Mouse (Mus musculus): Measurements from ENCODE around the gene Apoe. TPM values are rescaled to one million over a fixed set of nuclear protein-coding genes. Genes with fewer than 3 reads are reported as not detected.

Gene Apoe
- polyA plus RNA-seq, 1 experiment from 2014 or later, result 83.6 TPM

DNA sequence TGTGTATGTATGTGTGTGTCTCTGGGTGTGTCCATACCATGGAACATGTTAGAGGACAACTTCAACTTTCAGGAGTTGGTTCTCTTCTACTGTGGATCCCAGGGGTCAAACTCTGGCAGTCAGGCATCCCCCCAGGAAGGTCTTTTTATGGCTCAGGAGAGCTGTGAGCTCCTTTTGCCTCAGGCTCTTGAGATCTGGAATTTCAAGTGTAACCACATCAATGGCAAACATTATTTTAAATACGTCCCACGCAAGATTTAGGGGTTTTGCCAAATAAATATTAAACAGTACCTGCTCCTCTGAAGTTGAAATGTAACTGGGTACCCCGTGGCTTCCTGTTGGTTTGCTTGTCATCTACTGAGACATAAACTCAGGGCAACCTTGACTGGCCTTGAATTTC is 16.0 kb downstream of the Apoe start:
- Histone ChIP-seq H3K27me3 (ENCODE audit: low read depth, poor library complexity, severe bottlenecking) (no peaks in the 10 kb centered on the region), H3K4me1 (peaks cover 5% of the 10 kb centered on the region; the same call in 1 of the 2 replicates), H3K27ac (no peak overlapping the region), H3K9me3 (replicated peaks) (no peaks in the 10 kb centered on the region), H3K36me3 (no peaks in the 10 kb centered on the region), H3K4me3 (no peak overlapping the region)
- 77% methylated on average over 3 of the region's 3 CpGs for WGBS
- no peak for DNase-seq (ENCODE audit: low spot score)

DNA sequence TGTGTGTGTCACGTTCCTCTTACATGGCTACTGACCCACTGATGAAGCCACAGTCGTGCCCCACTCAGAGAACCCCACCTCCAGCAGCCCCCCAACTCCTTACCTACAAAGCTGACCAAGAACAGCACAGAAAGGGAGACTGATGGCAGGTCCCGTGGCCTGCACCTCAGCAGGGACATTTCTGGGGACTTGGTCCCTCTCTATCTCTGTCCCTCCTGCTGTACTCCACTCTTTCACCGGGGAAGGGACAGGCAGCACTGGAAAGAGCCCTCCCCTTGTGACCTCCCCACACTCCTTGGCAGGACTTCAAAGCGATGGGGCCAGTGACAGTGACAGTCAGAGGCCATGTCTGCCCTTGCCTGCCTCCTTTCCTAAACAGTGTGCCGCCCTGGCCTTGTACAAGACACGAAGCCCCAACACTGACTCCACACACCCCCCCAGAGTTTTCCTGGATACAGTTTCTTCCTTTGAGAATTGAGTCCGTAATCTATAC is 17.7 kb downstream of the Apoe start, which contains the start of the genes Gm44805 and Apoc4:
Gene Gm44805 (minus strand): TSS at position 222 of the 493 bp plus-strand sequence.
Gene Apoc4 (minus strand): TSS at position 278 of the 493 bp plus-strand sequence.
- Histone ChIP-seq H3K9me3 (replicated peaks) (no peaks in the 10 kb centered on the region), H3K4me3 (no peak within 1 kb of the TSS), H3K4me1 (no peaks in the 10 kb centered on the region), H3K27me3 (ENCODE audit: low read depth, poor library complexity, severe bottlenecking) (no peaks in the 10 kb centered on the region), H3K27ac (no peak within 1 kb of the TSS), H3K36me3 (no peaks in the 10 kb centered on the region)
- DNase-seq (ENCODE audit: low spot score), result no peak
- WGBS, result 54% methylated on average over 8 of the region's 8 CpGs

DNA sequence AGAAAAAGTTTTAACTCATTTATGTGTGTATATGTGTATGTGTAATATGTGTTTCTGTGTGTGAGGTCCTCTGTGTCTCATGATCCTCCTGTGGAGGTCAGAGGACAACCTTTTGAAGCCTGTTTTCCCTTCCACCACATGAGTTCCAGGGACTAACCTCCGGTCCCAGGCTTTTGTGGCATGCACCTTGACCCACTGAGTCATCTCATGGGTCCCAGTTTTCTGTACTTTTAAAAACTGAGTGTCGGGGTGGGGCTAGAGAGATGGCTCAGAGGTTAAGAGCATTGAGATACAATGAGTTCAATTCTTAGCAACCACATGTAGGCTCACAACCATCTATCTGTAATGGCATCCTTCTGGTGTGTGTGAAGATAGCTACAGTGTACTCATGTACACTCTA is 18.3 kb downstream of the Apoe start:
- H3K27me3 ChIP-seq (ENCODE audit: low read depth, poor library complexity, severe bottlenecking), result no peaks in the 10 kb centered on the region
- no peaks in the 10 kb centered on the region for H3K4me1 ChIP-seq
- WGBS, result 92% methylated on average over 2 of the region's 2 CpGs
- no peak overlapping the region for H3K4me3 ChIP-seq
- no peaks in the 10 kb centered on the region for H3K9me3 ChIP-seq (replicated peaks)
- DNase-seq (ENCODE audit: low spot score), result no peak
- no peak overlapping the region for H3K27ac ChIP-seq
- no peaks in the 10 kb centered on the region for H3K36me3 ChIP-seq

DNA sequence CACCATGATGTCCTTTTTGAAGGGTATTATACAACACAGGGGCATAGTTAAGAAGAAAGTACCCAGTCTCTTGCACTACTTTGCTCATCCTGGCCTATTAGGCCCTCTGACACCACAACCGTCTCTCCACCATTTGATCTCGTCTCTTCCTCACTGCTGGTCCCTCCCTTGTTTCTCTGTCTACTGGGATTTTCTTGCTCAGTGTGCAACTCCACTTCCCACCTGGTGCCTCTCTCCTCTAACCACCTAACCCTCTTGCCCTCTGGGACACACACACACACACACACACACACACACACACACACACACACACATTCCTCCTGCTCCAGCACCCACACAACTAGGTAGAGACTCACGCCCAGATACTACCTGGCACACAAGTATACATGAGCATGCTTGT is 20.1 kb downstream of the Apoe start:
- WGBS, result 89% methylated on average over 3 of the region's 3 CpGs
- DNase-seq (ENCODE audit: low spot score), result no peak
- H3K36me3 ChIP-seq, result no peaks in the 10 kb centered on the region
- no peak overlapping the region for H3K4me3 ChIP-seq
- no peak overlapping the region for H3K27ac ChIP-seq
- no peaks in the 10 kb centered on the region for H3K9me3 ChIP-seq (replicated peaks)
- no peaks in the 10 kb centered on the region for H3K27me3 ChIP-seq (ENCODE audit: low read depth, poor library complexity, severe bottlenecking)
- no peaks in the 10 kb centered on the region for H3K4me1 ChIP-seq

DNA sequence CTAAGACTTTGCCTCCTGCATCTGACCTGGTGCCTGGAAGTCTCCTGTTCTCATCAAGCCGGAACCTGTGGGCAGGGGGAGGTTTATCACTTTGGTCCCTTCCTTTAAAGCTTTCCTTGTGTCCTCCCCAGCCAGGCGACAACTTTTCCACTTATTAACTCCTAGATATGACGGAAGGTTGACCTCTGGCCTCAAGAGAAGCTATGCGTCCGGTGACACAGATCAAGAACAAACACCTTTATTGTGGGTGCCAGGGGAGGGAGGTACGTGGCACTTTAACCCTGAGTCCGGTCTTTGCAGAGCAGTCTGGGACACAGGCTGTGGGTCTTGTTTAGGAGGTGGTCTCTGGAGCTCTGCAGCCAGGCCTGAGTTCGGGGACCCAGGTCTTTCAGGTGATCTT is 21.1 kb downstream of the Apoe start, which contains the start of gene Apoc2:
Gene Apoc2 (minus strand): TSS at position 70 of the 400 bp plus-strand sequence.
- WGBS, result 81% methylated on average over 8 of the region's 8 CpGs
- H3K4me1 ChIP-seq, result no peaks in the 10 kb centered on the region
- H3K27me3 ChIP-seq (ENCODE audit: low read depth, poor library complexity, severe bottlenecking), result no peaks in the 10 kb centered on the region
- H3K36me3 ChIP-seq, result no peaks in the 10 kb centered on the region
- H3K27ac ChIP-seq, result no peak within 1 kb of the TSS
- H3K4me3 ChIP-seq, result no peak within 1 kb of the TSS
- DNase-seq (ENCODE audit: low spot score), result no peak
- no peaks in the 10 kb centered on the region for H3K9me3 ChIP-seq (replicated peaks)

DNA sequence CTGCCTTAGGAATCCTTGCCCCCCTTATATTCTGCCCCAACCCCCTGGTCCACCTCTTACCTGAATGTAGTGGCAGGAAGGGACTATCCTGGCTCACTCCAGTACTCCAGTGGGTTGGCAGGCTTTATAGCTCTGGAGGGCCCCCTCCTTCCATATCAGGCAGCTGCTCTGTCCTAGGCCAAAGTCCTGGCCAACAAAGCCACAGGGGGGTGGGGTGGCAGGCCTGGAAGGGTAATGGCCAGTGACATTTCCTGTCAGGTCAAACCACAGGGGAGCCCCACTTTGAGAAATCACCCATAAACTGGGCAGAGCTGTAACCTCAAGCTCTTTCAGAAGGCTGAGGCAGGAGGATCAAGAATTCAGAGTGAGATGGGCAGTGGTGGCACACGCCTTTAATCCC is 22.3 kb downstream of the Apoe start:
- Histone ChIP-seq H3K4me3 (no peak overlapping the region), H3K4me1 (no peaks in the 10 kb centered on the region), H3K27ac (no peak overlapping the region), H3K36me3 (no peaks in the 10 kb centered on the region), H3K27me3 (ENCODE audit: low read depth, poor library complexity, severe bottlenecking) (no peaks in the 10 kb centered on the region), H3K9me3 (replicated peaks) (no peaks in the 10 kb centered on the region)
- DNase-seq (ENCODE audit: low spot score), result no peak
- 76% methylated on average over 1 of the region's 1 CpGs for WGBS

DNA sequence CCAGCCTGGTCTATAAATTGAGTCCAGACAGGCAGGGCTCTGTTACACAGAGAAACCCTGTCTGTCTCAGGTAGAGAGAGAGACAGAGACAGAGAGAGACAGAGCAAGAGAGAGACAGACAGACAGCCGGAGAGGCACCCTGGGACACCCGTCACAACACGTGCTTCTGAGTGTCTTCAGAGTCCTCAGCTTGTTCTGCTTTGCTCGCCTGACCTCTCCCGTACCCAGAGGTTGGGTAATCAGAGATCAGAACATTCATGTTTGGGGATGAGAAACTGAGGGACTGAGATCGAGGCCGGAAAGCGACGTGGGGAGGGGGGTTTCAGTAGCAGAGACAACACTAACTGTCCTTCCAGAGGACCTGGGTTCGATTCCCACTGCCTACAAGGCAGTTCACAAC is 23.2 kb downstream of the Apoe start:
- Histone ChIP-seq H3K4me1 (no peaks in the 10 kb centered on the region), H3K27me3 (ENCODE audit: low read depth, poor library complexity, severe bottlenecking) (no peaks in the 10 kb centered on the region), H3K36me3 (no peaks in the 10 kb centered on the region), H3K4me3 (no peak overlapping the region), H3K27ac (no peak overlapping the region), H3K9me3 (replicated peaks) (no peaks in the 10 kb centered on the region)
- no peak for DNase-seq (ENCODE audit: low spot score)
- 89% methylated on average over 10 of the region's 10 CpGs for WGBS

DNA sequence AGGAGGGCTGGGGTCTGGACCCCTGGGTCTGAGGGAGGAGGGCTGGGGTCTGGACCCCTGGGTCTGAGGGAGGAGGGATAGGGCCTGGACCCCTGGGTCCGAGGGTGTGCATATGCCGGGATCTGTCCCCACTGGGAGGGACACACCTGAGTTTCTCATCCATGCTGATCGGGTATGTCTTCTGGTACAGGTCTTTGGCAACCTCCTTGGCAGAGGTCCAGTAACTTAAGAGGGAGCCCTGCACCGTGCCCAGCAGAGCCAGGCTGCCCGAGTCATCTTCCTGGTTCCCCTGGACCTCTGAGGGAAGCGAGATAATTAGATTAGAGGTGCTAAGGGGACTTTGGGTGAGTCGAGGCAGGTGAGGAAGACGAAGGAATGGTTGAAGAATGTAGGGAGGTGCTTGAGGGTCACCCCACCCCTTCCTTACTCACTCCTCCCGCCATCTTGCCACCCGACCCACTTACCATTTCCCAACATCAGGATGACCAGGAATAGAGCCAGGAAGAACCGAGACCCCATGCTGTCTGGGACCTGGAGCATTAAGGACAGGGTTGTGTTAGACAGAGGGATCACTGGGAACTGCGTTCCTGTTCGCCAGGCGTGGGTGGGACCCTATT is 25.8 kb downstream of the Apoe start:
- 71% methylated on average over 14 of the region's 14 CpGs for WGBS
- no peak overlapping the region for H3K4me3 ChIP-seq
- peaks cover 9% of the 10 kb centered on the region for H3K4me1 ChIP-seq
- no peak overlapping the region for H3K27ac ChIP-seq
- no peak for DNase-seq (ENCODE audit: low spot score)
- H3K36me3 ChIP-seq, result no peaks in the 10 kb centered on the region
- H3K27me3 ChIP-seq (ENCODE audit: low read depth, poor library complexity, severe bottlenecking), result no peaks in the 10 kb centered on the region
- no peaks in the 10 kb centered on the region for H3K9me3 ChIP-seq (replicated peaks)

DNA sequence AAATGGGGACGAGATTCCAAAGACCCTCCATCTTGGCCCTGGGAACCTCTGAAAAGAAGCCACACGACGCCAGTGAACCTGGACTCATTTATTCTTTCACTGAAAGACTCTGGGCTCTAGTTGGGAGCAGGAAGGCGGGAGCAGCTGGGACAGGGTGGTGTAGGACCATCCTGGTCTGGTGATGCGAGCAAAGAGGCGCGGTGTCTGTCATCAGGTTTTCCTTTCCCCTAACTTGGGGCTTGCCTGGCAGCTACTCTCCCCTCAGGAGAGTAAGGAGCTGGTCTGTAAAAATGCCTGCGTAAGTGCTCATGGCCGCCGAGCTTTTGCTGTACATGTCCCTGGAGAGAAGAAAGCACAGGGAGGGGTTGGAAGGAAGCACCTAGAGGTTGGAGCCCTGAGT is 27.5 kb downstream of the Apoe start:
- Histone ChIP-seq H3K36me3 (no peaks in the 10 kb centered on the region), H3K27ac (no peak overlapping the region), H3K9me3 (replicated peaks) (no peaks in the 10 kb centered on the region), H3K4me3 (no peak overlapping the region), H3K4me1 (peaks cover 9% of the 10 kb centered on the region), H3K27me3 (ENCODE audit: low read depth, poor library complexity, severe bottlenecking) (no peaks in the 10 kb centered on the region)
- no peak for DNase-seq (ENCODE audit: low spot score)
- 72% methylated on average over 10 of the region's 10 CpGs for WGBS

DNA sequence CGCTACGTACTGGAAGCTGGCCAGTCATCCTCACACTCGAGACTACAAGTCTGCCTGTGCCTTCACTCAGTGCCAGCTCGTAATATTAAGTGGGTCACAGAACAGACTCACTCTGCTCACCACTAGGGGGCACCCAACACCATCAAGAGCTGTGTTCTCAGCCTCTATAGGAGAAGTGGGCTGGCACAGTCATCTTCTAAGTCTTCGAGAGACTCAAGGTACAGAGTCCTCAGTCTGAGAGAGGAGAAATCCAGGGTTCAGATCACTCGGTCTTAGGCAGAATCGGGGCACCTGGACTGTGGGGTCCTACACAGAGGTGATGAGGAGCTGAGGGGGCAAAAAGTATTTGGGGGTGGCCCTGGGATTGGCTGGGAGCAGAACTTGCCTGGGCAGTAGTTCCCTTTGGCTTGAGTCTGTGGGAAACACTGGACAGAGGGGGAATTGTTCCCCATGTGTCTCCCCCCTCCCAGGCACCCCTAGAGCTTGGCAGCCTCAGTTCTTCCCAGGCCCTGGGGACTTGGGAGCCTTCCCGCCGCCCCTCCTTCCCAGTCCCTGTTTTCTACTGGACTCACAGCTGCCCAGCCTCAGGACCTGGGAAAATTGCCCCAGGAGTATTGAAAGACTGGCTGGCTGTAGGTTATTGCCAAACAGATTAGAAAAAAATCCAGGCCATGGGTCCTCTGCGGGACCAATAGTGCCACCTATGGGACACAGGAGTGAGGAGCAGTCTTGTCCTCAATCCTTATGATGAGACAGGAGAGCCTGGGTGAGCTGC is 29.9 kb downstream of the Apoe start:
- Histone ChIP-seq H3K4me3 (peak overlapping the region; percentile 27; the same call in 1 of the 2 replicates), H3K27me3 (ENCODE audit: low read depth, poor library complexity, severe bottlenecking) (no peaks in the 10 kb centered on the region), H3K36me3 (no peaks in the 10 kb centered on the region), H3K27ac (peak overlapping the region; percentile 65), H3K9me3 (replicated peaks) (no peaks in the 10 kb centered on the region), H3K4me1 (peaks cover 16% of the 10 kb centered on the region)
- DNase-seq (ENCODE audit: low spot score), result peak; percentile 92
- WGBS, result 9% methylated on average over 10 of the region's 10 CpGs

DNA sequence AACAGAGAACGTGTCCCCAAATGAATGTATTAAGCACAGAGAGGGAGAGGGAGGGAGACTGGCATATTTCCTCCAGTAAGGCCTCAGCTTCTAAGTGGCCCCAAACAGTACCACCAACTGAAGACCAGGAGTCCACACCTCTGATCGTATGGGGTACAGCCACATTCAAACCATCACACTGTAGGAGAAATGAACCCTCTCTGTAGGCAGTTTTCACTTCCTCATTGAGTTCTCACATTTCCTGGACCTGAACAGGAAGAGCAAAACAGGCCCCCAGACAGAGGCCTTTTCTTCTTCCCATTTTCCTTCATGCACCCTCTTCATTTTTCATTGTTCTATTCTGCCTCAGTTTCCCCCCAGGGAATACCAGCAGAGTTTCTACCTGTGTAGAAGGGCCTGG is 31.6 kb downstream of the Apoe start:
- WGBS, result 88% methylated on average over 2 of the region's 2 CpGs
- peaks cover 6% of the 10 kb centered on the region for H3K36me3 ChIP-seq
- no peaks in the 10 kb centered on the region for H3K27me3 ChIP-seq (ENCODE audit: low read depth, poor library complexity, severe bottlenecking)
- H3K27ac ChIP-seq, result no peak overlapping the region
- no peaks in the 10 kb centered on the region for H3K9me3 ChIP-seq (replicated peaks)
- peaks cover 25% of the 10 kb centered on the region for H3K4me1 ChIP-seq
- no peak overlapping the region for H3K4me3 ChIP-seq
- no peak for DNase-seq (ENCODE audit: low spot score)

DNA sequence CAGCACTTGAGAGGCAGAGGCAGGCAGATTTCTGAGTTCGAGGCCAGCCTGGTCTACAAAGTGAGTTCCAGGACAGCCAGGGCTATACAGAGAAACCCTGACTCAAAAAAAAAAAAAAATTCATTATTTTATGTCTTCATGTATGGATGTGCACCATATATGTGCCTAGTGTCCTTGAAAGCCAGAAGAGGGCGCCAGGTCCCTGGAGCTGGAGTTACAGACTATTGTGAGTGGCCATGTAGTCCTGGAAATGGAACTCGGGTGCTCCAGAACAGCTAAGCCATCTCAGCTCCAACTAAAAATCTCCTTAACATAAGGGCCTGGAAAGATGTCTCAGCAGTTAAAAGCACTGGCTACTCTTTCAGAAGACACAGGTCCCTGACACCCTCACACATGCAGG is 32.2 kb downstream of the Apoe start:
- no peak overlapping the region for H3K27ac ChIP-seq
- 66% methylated on average over 3 of the region's 3 CpGs for WGBS
- DNase-seq (ENCODE audit: low spot score), result no peak
- H3K4me1 ChIP-seq, result peaks cover 25% of the 10 kb centered on the region
- H3K9me3 ChIP-seq (replicated peaks), result no peaks in the 10 kb centered on the region
- H3K4me3 ChIP-seq, result no peak overlapping the region
- peaks cover 12% of the 10 kb centered on the region for H3K36me3 ChIP-seq
- H3K27me3 ChIP-seq (ENCODE audit: low read depth, poor library complexity, severe bottlenecking), result no peaks in the 10 kb centered on the region
